Mouse (Mus musculus): ENCODE measurements around the gene Bmf.

The Bmf gene

GRCm38 (mm10) chr2:118520042-118520933 is 29.2 kb downstream of the Bmf start:
- DNase-seq (ENCODE audit: extremely low spot score, low read depth, low spot score), result peak; percentile 69

GRCm38 (mm10) chr2:118512418-118513377 is 36.8 kb downstream of the Bmf start:
- no peak for DNase-seq (ENCODE audit: extremely low spot score, low read depth, low spot score)

GRCm38 (mm10) chr2:118511779-118512417 is 37.6 kb downstream of the Bmf start:
- DNase-seq (ENCODE audit: extremely low spot score, low read depth, low spot score), result no peak

GRCm38 (mm10) chr2:118510447-118511310 is 38.8 kb downstream of the Bmf start:
- no peak for DNase-seq (ENCODE audit: extremely low spot score, low read depth, low spot score)

GRCm38 (mm10) chr2:118509688-118510446 is 39.6 kb downstream of the Bmf start:
- no peak for DNase-seq (ENCODE audit: extremely low spot score, low read depth, low spot score)

- no peak for DNase-seq (ENCODE audit: extremely low spot score, low read depth, low spot score)
Observed at GRCm38 (mm10) chr2:118507126-118507525, 42.4 kb downstream of the Bmf start.

- DNase-seq (ENCODE audit: extremely low spot score, low read depth, low spot score), result no peak
Observed at GRCm38 (mm10) chr2:118500191-118500590, 49.3 kb downstream of the Bmf start.

- DNase-seq (ENCODE audit: extremely low spot score, low read depth, low spot score), result no peak
Observed at GRCm38 (mm10) chr2:118499135-118499961, 50.1 kb downstream of the Bmf start.

GRCm38 (mm10) chr2:118498476-118498875 is 51.0 kb downstream of the Bmf start:
- no peak for DNase-seq (ENCODE audit: extremely low spot score, low read depth, low spot score)

- DNase-seq (ENCODE audit: extremely low spot score, low read depth, low spot score), result no peak
Observed at GRCm38 (mm10) chr2:118497890-118498289, 51.6 kb downstream of the Bmf start.

GRCm38 (mm10) chr2:118495024-118495423 is 54.5 kb downstream of the Bmf start:
- no peak for DNase-seq (ENCODE audit: extremely low spot score, low read depth, low spot score)

- DNase-seq (ENCODE audit: extremely low spot score, low read depth, low spot score), result no peak
Observed at GRCm38 (mm10) chr2:118491741-118492395, 57.6 kb downstream of the Bmf start.

- no peak for DNase-seq (ENCODE audit: extremely low spot score, low read depth, low spot score)
Observed at GRCm38 (mm10) chr2:118491281-118491731, 58.2 kb downstream of the Bmf start.

- no peak for DNase-seq (ENCODE audit: extremely low spot score, low read depth, low spot score)
Observed at GRCm38 (mm10) chr2:118490241-118491091, 59.0 kb downstream of the Bmf start.

- no peak for DNase-seq (ENCODE audit: extremely low spot score, low read depth, low spot score)
Observed at GRCm38 (mm10) chr2:118487806-118488205, 61.7 kb downstream of the Bmf start.

- DNase-seq (ENCODE audit: extremely low spot score, low read depth, low spot score), result no peak
Observed at GRCm38 (mm10) chr2:118486933-118487332, 62.6 kb downstream of the Bmf start.

- DNase-seq (ENCODE audit: extremely low spot score, low read depth, low spot score), result no peak
Observed at GRCm38 (mm10) chr2:118485415-118485814, 64.1 kb downstream of the Bmf start.
